Mouse (Mus musculus) retina, adult 2 months (tissue): ENCODE measurements around the gene Ehd4.

ENCODE experiments used
- DNase-seq: peaks from one replicate; pipeline ENCODE4 v3.0.0-alpha.2; 2012; ENCODE audit warnings: low read depth, low spot score

The Ehd4 gene

DNA sequence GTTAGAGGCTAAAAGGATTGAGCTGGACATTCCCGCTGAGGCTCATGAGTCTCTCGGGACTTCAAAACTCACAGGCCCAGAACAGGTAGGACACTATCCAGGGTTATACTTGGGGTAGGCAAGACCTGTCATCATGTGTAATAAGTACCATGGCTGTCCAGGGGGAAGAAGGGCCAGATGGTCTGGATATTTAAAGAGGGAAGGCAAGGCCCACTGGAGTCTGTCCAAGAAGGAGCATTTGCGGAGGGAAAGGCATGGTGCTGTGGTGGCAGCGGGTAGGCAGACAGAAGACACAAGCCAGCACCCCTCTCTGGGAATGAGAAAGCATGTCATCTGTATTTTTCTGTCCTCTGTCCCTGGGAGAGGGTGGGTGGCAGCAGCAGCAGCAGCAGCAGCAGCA is 80.3 kb downstream of the Ehd4 start:
- no peak for DNase-seq

DNA sequence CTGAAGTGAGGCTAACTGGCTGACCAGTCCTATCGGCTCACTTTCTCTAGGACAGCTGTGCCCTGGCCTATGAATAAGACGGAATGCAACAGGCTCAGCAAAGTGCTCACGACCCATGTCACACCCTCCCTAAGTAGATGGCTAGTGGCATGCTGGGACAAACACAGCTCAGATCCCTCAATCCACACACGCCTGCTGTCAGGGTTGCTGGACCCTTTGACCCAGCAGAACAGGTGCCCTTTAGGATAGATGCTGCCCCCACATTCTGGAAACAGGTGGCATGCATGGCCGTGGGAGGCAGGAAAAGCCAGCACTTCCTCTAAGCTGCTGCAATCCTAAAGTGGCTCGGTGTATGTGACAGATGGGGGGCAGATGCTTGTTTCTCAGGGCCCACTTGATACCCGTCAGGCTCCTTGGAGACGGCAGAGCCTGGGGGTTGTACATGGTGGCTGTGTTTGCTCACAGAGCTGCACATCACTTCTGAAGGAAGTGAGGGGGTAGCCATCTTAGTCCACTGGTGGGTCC is 84.9 kb downstream of the Ehd4 start:
- no peak for DNase-seq

DNA sequence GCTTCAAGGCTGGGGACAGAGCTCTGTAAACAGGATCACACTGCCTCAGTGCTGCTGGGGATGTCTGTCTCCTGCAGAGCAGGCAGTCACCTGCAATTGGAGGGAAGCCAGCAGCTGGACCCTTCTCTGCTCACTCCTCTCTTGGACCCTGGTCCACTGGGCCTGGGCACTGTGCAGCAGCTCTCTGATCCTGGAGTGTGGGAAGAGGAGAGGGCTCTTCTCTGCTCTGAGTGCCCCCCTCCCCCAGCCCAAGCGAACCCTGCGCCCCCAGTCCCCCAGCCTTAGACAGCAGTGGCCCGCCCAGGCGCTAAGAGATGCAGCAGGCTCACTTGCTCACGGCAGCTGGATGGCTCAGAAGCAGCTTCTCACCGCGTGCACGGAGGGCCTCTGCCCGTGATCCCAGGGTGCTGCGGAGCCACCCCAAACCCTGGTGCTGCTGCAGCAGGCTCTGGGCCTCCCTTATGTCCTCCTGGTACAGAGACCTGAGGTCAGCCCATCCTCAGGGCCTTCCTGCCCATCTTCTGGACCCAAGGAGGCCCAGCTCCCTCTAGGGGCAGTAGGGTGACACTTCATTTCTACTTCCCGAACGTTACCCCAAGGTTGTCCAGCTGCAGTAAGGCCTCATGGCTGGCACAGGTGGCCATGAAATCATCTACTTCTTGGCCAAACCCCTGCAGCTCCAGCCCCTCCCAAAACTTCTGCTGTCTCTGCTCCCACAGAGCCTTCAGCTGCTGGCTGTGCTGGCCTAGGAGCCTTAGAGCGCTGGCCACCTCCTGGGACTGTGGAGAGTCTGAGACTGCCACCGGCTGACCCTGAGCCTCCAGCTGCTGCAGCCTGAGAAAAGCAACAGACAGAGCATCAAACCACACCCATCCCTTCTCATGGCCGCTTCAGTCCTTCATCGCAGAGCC is 85.6 kb downstream of the Ehd4 start:
- DNase-seq, result no peak

DNA sequence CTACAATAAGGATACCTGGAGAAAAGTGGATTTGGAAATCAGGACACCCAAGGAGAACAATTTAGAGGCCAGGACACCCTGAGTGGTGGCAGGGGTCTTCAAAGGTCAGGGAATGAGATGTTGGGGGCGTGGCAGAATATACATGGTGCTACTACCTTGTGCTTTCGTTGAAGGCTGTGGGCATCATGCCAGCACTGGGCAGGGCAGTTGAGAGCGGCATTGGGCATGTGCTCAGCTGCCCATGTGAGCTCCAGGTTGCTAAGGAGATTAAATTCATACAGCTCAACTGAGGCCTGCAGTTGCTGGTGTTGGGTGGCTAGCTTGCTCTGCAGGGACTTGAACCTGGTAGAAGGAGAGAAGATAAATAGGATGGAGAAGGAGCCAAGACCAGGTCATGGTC is 88.2 kb downstream of the Ehd4 start:
- DNase-seq, result no peak

DNA sequence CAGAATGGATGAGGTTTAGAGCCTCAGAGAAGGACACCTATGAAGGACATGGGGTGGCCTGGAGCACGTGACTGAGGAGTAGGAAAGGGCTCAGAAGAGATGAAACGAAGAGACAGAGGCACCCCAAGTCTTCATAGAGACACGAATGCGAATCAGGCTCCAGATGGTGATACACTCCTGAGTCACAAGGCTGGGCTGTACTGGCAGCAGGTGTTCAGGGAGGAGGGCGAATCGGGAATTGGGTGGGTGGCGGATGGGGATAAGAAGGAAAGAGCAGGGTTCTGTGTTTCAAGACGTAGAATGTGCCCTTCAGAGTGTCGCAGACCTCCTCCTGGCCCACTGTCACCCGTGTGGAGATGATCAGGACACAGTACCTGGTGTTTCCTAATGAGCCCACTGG is 89.2 kb downstream of the Ehd4 start:
- DNase-seq, result no peak

DNA sequence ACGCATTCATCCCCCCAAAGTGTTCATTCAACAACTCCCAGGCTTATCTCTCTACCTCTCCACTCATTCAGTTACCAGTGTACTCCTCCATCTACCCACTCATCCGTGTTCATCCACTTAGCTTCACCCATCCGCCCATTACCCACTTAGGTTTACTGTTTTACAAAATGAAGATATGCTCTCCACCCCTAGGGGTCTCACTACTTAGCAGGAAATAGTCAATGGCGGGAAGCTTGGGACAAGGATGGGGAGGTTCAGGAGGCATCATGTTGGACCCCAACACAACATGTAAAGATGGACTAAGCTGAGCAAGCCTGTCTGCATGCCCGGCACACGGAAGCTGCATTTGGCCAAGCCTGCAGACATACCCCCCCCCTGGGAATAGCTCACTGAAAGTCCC is 89.8 kb downstream of the Ehd4 start:
- no peak for DNase-seq

DNA sequence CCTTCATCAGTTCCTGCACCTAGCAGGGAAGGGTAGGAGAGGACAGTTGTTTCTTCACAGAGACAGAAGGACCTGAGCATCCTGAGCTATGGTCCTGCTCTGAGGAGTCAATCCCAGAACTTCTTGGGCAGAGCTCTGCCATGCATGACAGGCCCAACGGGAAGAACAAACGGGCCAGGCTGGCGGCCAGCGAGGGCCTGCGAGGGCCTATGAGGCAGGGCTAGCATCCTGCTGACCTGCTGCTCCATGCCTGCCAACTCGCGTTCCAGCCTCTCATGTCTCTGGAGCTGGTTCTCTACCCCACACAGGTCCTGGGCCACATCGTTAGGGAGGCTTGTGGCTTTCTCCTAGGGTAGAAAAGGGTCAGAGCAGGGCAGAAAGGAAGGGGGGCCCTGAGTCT is 92.2 kb downstream of the Ehd4 start:
- DNase-seq, result no peak

DNA sequence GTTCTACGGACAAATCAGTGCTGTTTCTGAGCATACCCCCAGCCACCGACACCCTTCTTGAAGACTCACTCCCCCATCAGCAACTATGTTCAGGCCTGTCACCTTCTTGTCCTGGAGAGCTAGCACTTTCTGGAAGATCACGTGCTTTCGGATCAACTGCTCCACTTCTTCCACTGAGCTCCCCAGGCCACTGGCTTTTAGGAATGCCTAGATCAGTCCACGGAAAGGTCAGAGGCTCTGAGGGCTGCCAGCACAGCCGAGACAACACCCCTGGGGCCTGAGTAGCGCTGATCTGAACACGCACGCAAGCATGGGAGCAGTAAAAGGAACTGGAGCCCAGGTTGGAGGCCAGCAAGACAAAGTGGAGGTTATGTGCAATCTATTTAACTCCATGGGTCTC is 93.8 kb downstream of the Ehd4 start:
- no peak for DNase-seq

DNA sequence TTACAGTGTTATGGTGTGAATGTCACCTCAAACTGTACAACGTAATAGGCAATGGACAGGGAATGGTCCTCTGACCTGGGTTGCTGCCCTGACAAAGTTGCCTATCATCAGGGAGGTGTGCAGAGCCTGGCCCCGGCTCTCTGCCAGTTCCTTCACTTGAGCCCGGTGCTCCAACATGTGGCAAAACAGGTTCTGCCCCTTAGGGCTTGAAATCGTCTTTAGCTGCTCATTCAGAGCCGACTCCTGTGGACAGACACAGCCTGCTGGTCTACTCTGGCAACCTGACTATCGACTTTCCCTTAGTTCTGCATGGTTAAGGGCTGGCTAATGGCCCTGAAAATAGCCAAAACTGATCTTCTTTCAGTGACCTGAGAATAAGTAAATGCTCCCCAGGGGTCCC is 94.2 kb downstream of the Ehd4 start:
- DNase-seq, result no peak

DNA sequence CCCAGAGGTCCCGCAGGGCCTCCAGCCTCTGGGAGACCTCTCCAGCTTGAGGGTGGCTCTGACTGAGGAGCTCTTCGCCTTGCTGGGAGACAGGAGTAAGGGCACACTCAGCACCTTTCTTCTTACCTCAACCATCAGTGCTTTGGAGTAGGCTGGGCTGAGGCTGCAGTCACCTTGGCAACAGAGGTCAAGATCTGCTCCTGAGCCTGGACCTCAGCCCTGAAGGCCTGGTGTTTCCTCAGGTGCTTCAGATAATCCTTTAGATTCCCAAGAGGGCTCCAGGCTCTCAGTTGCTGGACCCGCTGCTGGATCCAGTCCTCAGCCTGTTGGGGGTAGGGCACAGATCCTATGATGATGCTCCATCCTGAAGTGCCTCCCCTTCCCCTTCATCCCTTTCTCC is 94.9 kb downstream of the Ehd4 start:
- DNase-seq, result no peak

DNA sequence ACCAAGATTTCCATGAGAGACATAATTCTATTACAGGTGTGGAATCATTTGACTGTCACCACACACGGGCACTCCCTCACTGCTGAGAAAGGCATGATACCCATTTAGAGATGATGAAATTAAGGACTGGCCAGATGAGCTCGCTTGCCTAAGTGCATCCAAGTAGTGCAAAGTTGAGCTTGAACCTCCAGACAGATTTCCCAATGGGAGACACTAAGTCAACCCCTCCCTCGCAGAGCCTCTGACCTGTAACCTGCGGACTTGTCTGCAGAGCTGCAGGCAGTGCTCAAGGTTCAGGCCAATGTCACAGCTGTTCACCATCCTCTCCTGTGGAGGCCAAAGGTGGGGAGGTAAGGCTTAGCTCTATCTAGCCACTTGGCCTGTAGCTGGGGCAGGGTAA is 95.6 kb downstream of the Ehd4 start:
- DNase-seq, result no peak

DNA sequence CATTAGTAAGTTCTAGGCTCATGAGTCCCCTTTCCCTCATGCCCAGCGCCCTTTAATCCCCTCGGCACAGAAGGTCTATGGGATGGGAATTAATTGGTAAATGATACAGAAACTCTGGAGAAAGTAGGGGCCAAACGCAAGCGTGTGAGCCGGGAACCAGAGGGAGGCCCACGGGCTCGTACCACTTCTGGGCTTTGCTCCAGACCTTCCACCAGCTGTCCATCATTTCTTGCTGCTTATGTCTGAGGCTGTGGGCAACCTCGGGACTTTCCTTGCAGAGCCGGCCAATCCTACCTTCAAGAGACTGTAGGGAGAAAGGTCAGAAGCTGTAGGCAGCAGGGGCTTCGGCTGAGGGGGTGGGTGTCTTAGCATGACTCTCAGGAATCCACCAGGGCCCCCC is 98.5 kb downstream of the Ehd4 start:
- no peak for DNase-seq

DNA sequence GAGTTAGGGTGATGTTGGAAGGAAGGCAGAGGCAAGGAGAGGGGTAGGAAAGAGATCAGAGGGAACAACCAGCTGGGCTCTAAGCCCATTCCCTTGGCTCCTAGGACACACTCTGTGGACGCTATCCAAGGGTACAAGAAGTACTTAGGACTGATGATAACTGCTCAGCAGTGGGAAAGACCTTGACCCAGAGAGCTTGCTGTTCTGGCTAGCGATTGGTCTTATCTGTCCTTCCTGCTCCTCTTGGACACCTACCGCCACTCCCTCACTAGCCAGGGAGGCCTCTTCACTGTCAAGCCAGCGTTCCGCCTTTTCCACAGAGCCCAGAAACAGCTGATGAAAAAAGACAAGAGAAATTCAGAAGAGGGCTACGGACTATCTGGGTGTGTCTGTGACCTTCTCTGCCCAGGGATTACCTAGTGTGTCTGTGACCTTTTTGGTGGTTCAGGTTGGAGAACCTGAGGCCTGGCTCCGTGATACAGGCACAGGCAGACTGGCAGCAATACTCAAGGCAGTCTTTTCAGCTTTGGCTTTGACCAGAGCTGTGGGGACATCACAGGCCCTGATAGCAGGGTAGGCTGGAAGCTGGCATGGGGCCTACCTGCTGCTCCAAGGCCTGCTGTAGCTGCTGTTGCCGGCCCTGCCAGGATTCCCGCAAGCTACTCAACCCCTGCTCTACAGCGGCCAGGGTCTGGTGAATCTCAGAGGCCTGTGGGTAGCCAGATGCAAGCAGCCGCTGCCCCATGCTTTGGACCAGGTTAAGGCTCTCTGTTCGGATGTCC is 99.4 kb downstream of the Ehd4 start:
- no peak for DNase-seq

DNA sequence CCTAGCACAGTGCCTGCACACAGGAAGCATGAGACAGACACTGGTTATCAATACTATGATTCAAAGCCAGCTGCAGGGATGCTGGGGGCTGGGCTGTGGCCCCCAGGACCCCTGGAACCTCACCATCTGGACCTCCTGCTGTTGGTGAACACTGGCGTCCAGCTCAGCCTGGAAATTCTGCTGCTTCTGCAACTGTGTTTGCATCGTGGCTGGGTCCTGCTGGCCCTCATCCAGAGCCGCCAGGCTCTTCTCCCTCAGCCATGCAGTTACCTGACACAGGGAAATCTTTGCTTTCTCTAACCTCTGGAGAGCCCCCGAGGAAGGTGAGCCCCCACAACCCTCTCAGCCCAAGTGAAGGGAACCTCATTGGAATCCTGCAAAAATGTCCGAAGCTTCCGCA is 103.0 kb downstream of the Ehd4 start:
- no peak for DNase-seq

DNA sequence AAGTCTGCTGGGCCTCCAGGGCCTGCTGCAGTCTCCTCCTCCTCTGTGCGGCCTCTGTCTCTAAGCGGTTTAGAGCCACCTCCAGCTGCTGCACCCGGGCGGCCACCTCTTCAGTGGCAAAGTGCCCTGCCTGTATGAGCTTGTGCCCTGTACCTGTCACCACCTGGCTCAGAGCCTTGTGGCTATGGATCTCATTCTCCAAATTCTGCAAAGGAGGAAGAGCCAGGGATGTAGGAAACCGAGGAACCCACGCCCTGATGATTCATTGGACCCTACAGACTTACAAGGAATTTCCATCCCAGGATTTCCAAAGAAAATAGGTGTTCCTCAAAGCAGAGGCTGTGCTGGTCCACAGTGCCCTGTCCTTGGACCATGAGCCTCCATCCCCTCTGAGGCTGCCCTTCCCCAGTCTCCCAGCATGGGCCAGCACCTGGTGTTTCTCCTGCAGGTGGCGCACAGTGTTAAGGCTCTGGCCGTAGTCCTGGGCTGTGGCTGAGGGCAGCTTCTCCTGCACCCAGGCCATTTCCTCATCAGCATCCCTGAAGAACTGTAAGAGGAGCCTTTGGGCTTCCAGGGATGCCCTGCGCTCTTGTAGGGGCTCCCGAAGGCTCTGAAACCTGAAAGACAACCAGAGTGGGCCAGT is 104.7 kb downstream of the Ehd4 start:
- DNase-seq, result no peak

DNA sequence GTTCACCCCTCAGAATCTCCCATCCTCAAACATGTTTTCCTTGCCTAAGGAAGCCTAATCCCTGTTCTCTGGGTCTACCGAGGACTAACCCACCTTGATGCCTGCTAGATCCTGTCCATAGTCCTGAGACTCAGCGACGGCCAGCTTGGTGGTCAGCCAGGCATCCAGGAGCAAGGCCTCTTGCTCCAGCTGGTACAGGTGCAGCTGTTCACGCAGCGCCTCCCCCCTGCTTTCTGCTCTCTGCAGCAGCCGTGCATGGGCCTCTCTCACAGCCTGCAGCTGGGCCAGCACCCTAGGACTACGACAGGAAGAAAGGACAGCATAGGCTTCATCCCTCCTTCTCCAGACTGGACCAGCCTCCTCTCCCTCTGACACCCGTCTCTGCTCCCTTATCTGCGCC is 106.2 kb downstream of the Ehd4 start:
- DNase-seq, result no peak

DNA sequence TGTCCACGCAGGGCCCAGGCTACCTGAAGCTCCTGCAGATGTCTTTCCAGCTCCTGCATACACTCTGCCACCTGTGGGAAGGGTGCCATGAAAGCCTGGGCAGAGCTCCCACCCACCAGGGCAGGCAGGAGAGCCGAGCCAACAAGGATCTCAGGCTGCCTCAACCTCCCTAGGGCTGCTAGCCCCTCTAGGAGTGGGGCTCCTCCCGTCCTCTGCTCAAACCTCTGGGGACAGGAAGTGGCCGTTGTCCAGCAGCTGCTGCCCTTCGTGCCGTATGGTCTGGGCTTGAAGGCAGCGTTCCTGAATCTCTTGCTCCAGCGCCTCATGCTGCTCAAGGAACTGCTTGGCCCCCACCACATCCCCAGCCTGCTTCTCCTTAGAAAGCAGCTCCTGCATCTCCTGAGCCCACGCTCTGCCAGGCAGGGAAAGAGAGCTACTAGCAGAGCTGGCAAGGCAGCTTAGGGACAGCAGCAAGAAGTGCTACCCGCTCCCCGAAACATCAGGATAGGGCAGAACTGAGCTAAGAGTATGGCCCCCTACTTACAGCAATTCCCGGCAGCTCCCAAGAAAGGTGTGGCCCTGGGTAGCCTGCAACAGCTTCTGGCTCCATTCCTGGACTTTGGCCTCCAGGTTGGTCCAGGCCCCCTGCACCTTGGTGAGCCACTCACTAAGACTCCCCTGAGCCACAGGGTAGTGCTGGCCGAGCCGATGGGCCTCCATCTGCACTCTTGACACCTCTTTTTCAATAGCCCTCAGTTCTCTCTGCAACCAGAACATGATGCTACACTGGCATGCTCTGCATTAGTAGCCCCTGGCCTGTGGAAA is 107.7 kb downstream of the Ehd4 start:
- no peak for DNase-seq

DNA sequence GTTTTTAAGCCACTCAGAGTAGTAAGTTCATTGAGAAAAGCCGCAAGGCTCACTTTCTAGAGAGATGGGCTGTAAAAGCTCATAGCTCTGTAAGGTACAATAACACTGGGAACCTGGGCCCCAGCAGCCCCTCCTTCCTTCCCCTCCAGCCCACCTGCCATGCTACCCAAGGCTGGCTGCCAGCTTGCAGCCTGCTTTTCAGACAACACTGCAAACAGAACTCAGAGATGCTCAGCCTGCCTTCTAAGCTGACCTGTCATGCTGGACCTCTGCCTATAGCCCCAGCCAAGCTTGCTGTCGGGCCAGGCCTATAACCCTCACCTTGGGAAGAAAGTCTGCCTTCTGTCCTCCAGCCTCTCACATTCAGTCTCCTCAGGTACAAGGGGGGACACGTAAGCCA is 109.7 kb downstream of the Ehd4 start:
- DNase-seq, result no peak

DNA sequence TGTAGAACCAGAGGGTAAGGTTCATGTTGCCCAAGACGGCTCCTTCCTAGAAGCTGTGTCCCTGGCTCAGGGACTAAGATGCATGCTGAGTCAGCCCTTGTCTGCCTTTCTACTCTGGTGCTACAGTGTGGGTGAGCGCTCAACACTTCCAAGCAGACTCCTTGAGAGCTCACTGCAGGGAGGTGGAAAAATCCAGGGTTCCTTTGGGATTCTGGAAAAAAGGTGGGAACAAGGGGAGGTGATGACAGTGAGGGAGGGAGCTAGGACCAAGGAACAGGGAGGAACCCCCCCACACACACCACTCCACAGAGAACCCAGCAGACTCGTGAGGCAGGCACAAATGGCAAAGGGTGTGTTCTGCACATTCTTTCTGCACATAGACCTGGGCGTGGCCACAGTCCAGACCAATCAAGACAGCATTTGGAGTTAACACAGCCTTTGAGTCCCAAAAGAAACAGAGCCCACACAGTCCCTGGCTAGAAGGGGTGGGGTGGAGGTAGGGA is 110.3 kb downstream of the Ehd4 start:
- no peak for DNase-seq

DNA sequence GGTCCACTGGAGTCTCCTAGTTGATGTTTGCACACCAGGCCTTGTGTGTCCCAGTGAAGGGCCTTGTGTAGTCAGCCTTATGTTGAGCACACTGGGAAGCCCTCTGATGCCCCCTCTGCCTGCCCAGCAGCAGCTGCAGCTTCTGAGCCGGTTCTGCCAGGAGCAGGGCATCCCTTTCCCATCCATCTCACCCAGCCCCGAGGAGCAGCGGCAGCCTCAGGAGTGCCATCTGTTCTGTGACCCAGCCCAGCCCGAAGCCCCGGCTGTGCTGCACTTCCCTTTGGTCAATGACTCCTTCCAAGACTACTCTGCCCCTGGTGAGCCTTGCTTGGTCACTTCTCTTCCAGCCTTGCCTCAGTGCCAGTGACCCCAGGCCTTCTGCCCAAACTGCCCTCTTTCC is 113.4 kb downstream of the Ehd4 start:
- DNase-seq, result no peak
